Mouse (Mus musculus) brain, embryonic 14.5 days (tissue): ENCODE data around the gene Hspa2. TPM values are rescaled to one million over a fixed set of nuclear protein-coding genes. Genes with fewer than 3 reads are reported as not detected.
A peak's percentile ranks its signal among the peaks of the same experiment; 100 is the strongest.

Experiments
- DNase-seq: peaks from one replicate; pipeline ENCODE4 v3.0.0-alpha.2; 2011; ENCODE audit warnings: low read depth
- CTCF ChIP-seq: fragments of 200-500 bp; IDR thresholded peaks from 2 replicates; pipeline ENCODE4 v1.5.1; 2012; ENCODE audit warnings: inconsistent platforms, mild to moderate bottlenecking, moderate library complexity, borderline replicate concordance; ENCODE audit not compliant: insufficient read depth, insufficient read length; ENCODE audit errors: extremely low read depth
- POLR2A ChIP-seq: fragments of 200-500 bp; IDR thresholded peaks from 2 replicates; pipeline ENCODE4 v1.6.1; 2012; ENCODE audit warnings: mild to moderate bottlenecking, inconsistent platforms, borderline replicate concordance; ENCODE audit not compliant: poor library complexity, insufficient read depth, insufficient read length, severe bottlenecking; ENCODE audit errors: extremely low read depth
- polyA plus RNA-seq: library from polyadenylated mRNA; depleted of rRNA; stranded (reverse); fragments of >200 nt; gene quantifications from 2 replicates; pipeline ENCODE4 v1.2.3, GENCODE M21; 2012

The Hspa2 gene
- polyA plus RNA-seq, 1 experiment: 5.4 TPM

DNA sequence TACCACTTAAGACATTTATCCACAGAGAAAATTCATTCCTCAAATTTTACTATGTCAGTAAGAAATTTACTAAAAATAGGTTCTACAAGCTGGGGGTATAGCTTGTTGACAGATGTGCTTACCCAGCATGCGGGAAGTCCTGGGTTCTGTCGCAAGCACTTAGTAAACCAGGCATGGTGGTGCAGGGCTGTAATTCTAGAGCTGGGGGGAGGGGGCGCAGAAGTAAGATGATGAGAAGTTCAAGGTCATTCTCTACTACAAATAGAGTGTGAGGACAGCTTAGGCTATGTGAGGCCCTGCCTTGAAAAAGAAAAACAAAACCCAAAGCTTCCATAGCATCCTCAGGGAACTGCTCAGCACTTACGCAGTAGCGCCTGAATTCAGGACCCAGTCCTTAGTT lies 25.4 kb upstream of the Hspa2 start:
- no peak for TF ChIP-seq CTCF
- no peak for TF ChIP-seq POLR2A
- no peak for DNase-seq

DNA sequence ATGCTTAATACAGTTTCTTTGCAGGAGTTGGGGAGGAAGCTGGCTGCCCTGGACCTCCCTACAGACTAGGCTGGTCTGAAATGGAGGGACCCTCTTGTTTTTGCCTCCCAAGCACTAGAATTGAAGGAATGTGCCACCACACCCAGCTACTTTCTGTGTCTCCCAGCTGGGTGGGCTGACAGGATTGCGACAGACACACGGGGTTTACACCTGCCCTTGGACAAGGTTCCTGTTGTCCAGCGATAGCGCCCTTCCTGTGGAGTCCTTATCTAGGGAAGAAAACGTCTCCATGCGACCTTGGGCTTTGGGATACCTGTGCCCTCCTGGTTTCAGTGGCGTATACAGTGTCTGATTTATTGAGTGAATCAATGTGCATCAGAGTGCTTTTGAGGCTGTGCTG lies 23.8 kb upstream of the Hspa2 start:
- TF ChIP-seq POLR2A (no peak), CTCF (no peak)
- DNase-seq: no peak

- no peak for DNase-seq
- no peak for TF ChIP-seq POLR2A
- no peak for TF ChIP-seq CTCF
Observed at GRCm38 (mm10) chr12:76385342-76385741, 18.6 kb upstream of the Hspa2 start.

- DNase-seq: peak; percentile 70
- no peak for TF ChIP-seq POLR2A
- TF ChIP-seq CTCF: no peak
Observed at GRCm38 (mm10) chr12:76388794-76389193, 15.2 kb upstream of the Hspa2 start.

GRCm38 (mm10) chr12:76391595-76392271 lies 12.2 kb upstream of the Hspa2 start:
- TF ChIP-seq POLR2A (no peak), CTCF (no peak)
- no peak for DNase-seq

DNA sequence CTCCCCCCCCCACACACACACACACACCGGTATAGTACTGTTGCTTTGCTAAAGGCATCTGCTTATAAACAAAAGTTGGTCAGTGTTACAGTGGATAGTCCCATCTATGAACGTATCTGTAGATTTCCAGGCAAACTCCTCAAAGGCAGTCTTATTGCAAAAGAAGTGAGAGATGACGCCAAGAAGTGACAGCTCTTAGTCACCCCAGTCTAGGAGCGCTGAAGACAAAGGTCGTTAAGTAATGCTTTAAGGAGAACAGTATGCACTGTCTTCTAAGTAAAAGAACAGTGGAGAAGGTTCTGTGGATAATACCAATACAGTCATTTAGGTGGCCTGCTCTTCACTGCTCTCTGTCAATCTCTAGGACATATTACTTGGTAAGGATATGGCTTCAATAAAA lies 11.0 kb upstream of the Hspa2 start:
- TF ChIP-seq POLR2A (no peak), CTCF (no peak)
- no peak for DNase-seq

DNA sequence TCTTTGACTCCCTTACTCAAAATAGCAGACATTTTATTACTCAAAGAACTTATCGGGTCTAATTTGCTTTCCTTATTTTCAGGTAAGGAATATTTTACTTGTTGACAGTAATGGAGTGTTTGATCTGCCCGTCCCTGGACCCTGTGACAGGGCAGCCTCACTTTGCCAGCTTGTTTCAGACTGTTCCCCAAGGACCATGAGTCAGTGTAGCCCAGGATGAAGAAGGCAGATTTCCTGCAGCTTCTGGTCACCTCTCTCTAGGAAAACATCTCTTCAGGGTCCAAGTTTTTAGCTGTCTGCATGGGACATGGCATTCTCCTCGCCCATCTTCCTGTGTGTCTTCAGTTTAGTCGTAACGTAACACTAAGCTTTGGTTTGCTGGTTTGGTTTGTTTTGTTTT lies 6.7 kb upstream of the Hspa2 start:
- TF ChIP-seq POLR2A (no peak), CTCF (no peak)
- DNase-seq: no peak

DNA sequence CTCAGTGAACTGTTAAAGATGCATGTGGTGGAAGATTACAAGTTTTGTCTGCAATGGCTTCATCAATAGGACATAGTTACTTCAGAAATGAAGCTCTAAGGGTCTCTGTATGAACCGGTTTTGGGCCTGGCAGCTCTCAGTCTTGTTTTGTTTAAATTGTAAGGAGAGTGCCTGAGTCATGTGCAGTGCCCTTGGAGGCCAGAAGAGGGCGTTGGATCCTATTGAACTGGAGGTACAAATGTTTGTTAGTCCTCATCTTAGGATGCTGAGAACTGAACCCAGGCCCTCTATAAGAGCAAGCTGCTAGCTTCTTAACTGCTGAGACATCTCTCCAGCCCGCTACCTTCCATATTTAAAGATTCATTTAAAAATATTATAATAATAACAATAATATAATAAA lies 2.3 kb upstream of the Hspa2 start:
- DNase-seq: no peak

GRCm38 (mm10) chr12:76402991-76403885 lies 738 bp upstream of the Hspa2 start:
- DNase-seq: no peak
- TF ChIP-seq POLR2A (no peak), CTCF (no peak)

More for the DNA sequence above, 2.3 kb upstream of the Hspa2 start:
- TF ChIP-seq POLR2A (no peak), CTCF (0 out of 2 replicates have a peak, but pooled peaks have one; percentile 24)

DNA sequence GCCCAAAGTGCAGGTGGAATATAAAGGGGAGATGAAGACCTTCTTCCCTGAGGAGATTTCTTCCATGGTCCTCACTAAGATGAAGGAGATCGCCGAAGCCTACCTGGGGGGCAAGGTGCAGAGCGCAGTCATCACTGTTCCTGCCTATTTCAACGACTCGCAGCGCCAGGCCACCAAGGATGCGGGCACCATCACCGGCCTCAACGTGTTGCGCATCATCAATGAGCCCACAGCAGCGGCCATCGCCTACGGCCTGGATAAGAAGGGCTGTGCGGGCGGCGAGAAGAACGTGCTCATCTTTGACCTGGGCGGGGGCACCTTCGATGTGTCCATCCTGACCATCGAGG lies 833 bp downstream of the Hspa2 start:
- no peak for DNase-seq
- TF ChIP-seq POLR2A: no peak
- no peak for TF ChIP-seq CTCF

GRCm38 (mm10) chr12:76405183-76405970 lies 1.4 kb downstream of the Hspa2 start:
- DNase-seq: peak; percentile 43
- TF ChIP-seq CTCF (no peak), POLR2A (no peak)
